Mouse (Mus musculus): Measurements from ENCODE around the gene Nr5a1.
A peak's percentile ranks its signal among the peaks of the same experiment; 100 is the strongest.

Nr5a1 gene

GRCm38 (mm10) chr2:38647661-38648060, 66.7 kb downstream of the Nr5a1 start:
- no peak for DNase-seq (ENCODE audit: low read depth, low spot score)
- Histone ChIP-seq H3K27me3 (ENCODE audit: control insufficient read depth, insufficient read depth, low read length, poor library complexity, severe bottlenecking) (no peaks in the 10 kb centered on the region), H3K36me3 (ENCODE audit: control insufficient read depth, insufficient read depth, low read length, poor library complexity, severe bottlenecking) (no peaks in the 10 kb centered on the region)

- H3K36me3 ChIP-seq (ENCODE audit: control insufficient read depth, insufficient read depth, low read length, poor library complexity, severe bottlenecking), result no peaks in the 10 kb centered on the region
Measured at GRCm38 (mm10) chr2:38647201-38647606, 67.1 kb downstream of the Nr5a1 start.

GRCm38 (mm10) chr2:38645936-38646335, 68.4 kb downstream of the Nr5a1 start:
- H3K36me3 ChIP-seq (ENCODE audit: control insufficient read depth, insufficient read depth, low read length, poor library complexity, severe bottlenecking), result no peaks in the 10 kb centered on the region
- no peaks in the 10 kb centered on the region for H3K27me3 ChIP-seq (ENCODE audit: control insufficient read depth, insufficient read depth, low read length, poor library complexity, severe bottlenecking)
- peak; percentile 55 for DNase-seq (ENCODE audit: low read depth, low spot score)

More at GRCm38 (mm10) chr2:38647201-38647606, 67.1 kb downstream of the Nr5a1 start:
- H3K27me3 ChIP-seq (ENCODE audit: control insufficient read depth, insufficient read depth, low read length, poor library complexity, severe bottlenecking), result no peaks in the 10 kb centered on the region
- no peak for DNase-seq (ENCODE audit: low read depth, low spot score)

GRCm38 (mm10) chr2:38643625-38644427, 70.5 kb downstream of the Nr5a1 start, which contains the start of gene Psmb7:
Gene Psmb7 (minus strand): TSS chr2:38644087.
- peak; percentile 94 for DNase-seq (ENCODE audit: low read depth, low spot score)
- Histone ChIP-seq H3K36me3 (ENCODE audit: control insufficient read depth, insufficient read depth, low read length, poor library complexity, severe bottlenecking) (0 out of 2 replicates have a peak, but pooled peaks cover 4% of the 10 kb centered on the region), H3K27me3 (ENCODE audit: control insufficient read depth, insufficient read depth, low read length, poor library complexity, severe bottlenecking) (no peaks in the 10 kb centered on the region)
